Mouse (Mus musculus) hindbrain, postnatal 0 days (tissue): ENCODE measurements at regions not wholly inside any gene's neighbourhood (a gene's known extent, or its start where the extent isn't known, plus 50 kb on each side); places are given as distances from the start of the nearest gene placed in this dataset.

Source experiments
- ATAC-seq: fragments of 200-750 bp; cut with Nextera tagmentation; 2 replicates; pipeline ENCODE4 v1.8.0; 2017; ENCODE audit warnings: mild to moderate bottlenecking, moderate TSS enrichment, moderate library complexity
- DNase-seq: peaks from one replicate; pipeline ENCODE4 v3.0.0-alpha.2; 2015; ENCODE audit warnings: low spot score
- H3K27ac ChIP-seq: fragments of 300-500 bp; sonication (generic); 2 replicates; pipeline ENCODE4 v1.5.1; 2014; ENCODE audit warnings: mild to moderate bottlenecking
- H3K27me3 ChIP-seq: fragments of 300-500 bp; sonication (generic); 2 replicates; pipeline ENCODE4 v1.6.1; 2014; ENCODE audit warnings: low read length, mixed read lengths; ENCODE audit not compliant: insufficient read depth
- H3K36me3 ChIP-seq: fragments of 300-500 bp; sonication (generic); 2 replicates; pipeline ENCODE4 v1.6.1; 2014; ENCODE audit warnings: low read length, mixed read lengths; ENCODE audit not compliant: insufficient read depth
- H3K4me1 ChIP-seq: fragments of 300-500 bp; sonication (generic); 2 replicates; pipeline ENCODE4 v1.6.1; 2014; ENCODE audit warnings: antibody characterized with exemption, low read length, mixed read lengths; ENCODE audit not compliant: insufficient read depth
- H3K4me2 ChIP-seq: fragments of 300-500 bp; sonication (generic); 2 replicates; pipeline ENCODE4 v1.6.1; 2014; ENCODE audit warnings: low read depth, mild to moderate bottlenecking, low read length, moderate library complexity, mixed read lengths
- H3K4me3 ChIP-seq: fragments of 300-500 bp; sonication (generic); 2 replicates; pipeline ENCODE4 v1.5.1; 2014; ENCODE audit warnings: low read length
- H3K9ac ChIP-seq: fragments of 300-500 bp; sonication (generic); replicated peaks from 2 replicates; pipeline ENCODE4 v1.6.1; 2014; ENCODE audit warnings: mild to moderate bottlenecking, low read length, moderate library complexity, mixed read lengths
- H3K9me3 ChIP-seq: fragments of 300-500 bp; sonication (generic); 2 replicates; pipeline ENCODE4 v1.6.1; 2016; ENCODE audit warnings: low read length, mixed read lengths
- CTCF ChIP-seq: IDR thresholded peaks from 2 replicates; pipeline ENCODE4 v1.5.1; 2016; ENCODE audit warnings: antibody characterized with exemption, control low read depth, low read depth
- WGBS: fragments of 180-500 bp; shearing (Covaris S2); extraction: QIAGEN DNeasy Blood & Tissue Kit; methylation state at CpG from one replicate; pipeline ENCODE4 v1.1.7; 2014; 5-methylcytosine and 5-hydroxymethylcytosine counted together

- 71% methylated on average over 4 of the region's 4 CpGs for WGBS
- no peak overlapping the region for H3K4me2 ChIP-seq
- H3K4me1 ChIP-seq, result no peaks in the 10 kb centered on the region
- H3K27ac ChIP-seq, result no peak overlapping the region
- H3K27me3 ChIP-seq, result no peaks in the 10 kb centered on the region
- no peaks in the 10 kb centered on the region for H3K36me3 ChIP-seq
- H3K9me3 ChIP-seq, result no peaks in the 10 kb centered on the region
- H3K4me3 ChIP-seq, result no peak overlapping the region
- DNase-seq (no peak), ATAC-seq (no peak)
- no peak overlapping the region for H3K9ac ChIP-seq
- no peak for TF ChIP-seq CTCF
Observed at GRCm38 (mm10) chr1:169046791-169047525, 484.3 kb downstream of the Nuf2 start.

- Histone ChIP-seq H3K4me2 (no peak overlapping the region), H3K27me3 (no peaks in the 10 kb centered on the region), H3K36me3 (no peaks in the 10 kb centered on the region), H3K9me3 (no peaks in the 10 kb centered on the region), H3K9ac (no peak overlapping the region), H3K4me1 (no peaks in the 10 kb centered on the region), H3K27ac (no peak overlapping the region), H3K4me3 (no peak overlapping the region)
- TF ChIP-seq CTCF, result no peak
- 96% methylated on average over 1 of the region's 1 CpGs for WGBS
- DNase-seq (no peak), ATAC-seq (no peak)
Observed at GRCm38 (mm10) chr1:169033517-169033916, 497.7 kb downstream of the Nuf2 start.

GRCm38 (mm10) chr1:169031849-169032542 lies 499.3 kb downstream of the Nuf2 start:
- no peaks in the 10 kb centered on the region for H3K36me3 ChIP-seq
- no peaks in the 10 kb centered on the region for H3K9me3 ChIP-seq
- no peaks in the 10 kb centered on the region for H3K4me1 ChIP-seq
- no peak for DNase-seq
- H3K4me3 ChIP-seq, result no peak overlapping the region
- H3K27me3 ChIP-seq, result no peaks in the 10 kb centered on the region
- H3K27ac ChIP-seq, result no peak overlapping the region
- 65% methylated on average over 8 of the region's 8 CpGs for WGBS
- no peak for TF ChIP-seq CTCF
- H3K9ac ChIP-seq, result no peak overlapping the region
- no peak overlapping the region for H3K4me2 ChIP-seq
- ATAC-seq, result no peak

GRCm38 (mm10) chr1:169027706-169028105 lies 503.6 kb downstream of the Nuf2 start:
- Histone ChIP-seq H3K9ac (no peak overlapping the region), H3K4me2 (no peak overlapping the region), H3K36me3 (no peaks in the 10 kb centered on the region), H3K4me1 (no peaks in the 10 kb centered on the region), H3K4me3 (no peak overlapping the region), H3K27ac (no peak overlapping the region), H3K9me3 (no peaks in the 10 kb centered on the region), H3K27me3 (no peaks in the 10 kb centered on the region)
- peak; percentile 52 for DNase-seq
- no peak for ATAC-seq
- no peak for TF ChIP-seq CTCF
- WGBS, result 51% methylated on average over 6 of the region's 6 CpGs

- WGBS, result 92% methylated on average over 3 of the region's 3 CpGs
- Histone ChIP-seq H3K4me3 (no peak overlapping the region), H3K27ac (no peak overlapping the region), H3K9me3 (no peaks in the 10 kb centered on the region), H3K36me3 (no peaks in the 10 kb centered on the region), H3K4me2 (no peak overlapping the region), H3K4me1 (no peaks in the 10 kb centered on the region), H3K9ac (no peak overlapping the region), H3K27me3 (no peaks in the 10 kb centered on the region)
- DNase-seq (no peak), ATAC-seq (no peak)
- no peak for TF ChIP-seq CTCF
Observed at GRCm38 (mm10) chr1:169027241-169027640, 504.0 kb downstream of the Nuf2 start.

GRCm38 (mm10) chr1:169024531-169024930 lies 506.7 kb downstream of the Nuf2 start:
- DNase-seq, result no peak
- H3K9ac ChIP-seq, result no peak overlapping the region
- no peak for ATAC-seq
- H3K9me3 ChIP-seq, result no peaks in the 10 kb centered on the region
- WGBS, result 89% methylated on average over 4 of the region's 4 CpGs
- H3K4me2 ChIP-seq, result no peak overlapping the region
- no peak overlapping the region for H3K27ac ChIP-seq
- no peaks in the 10 kb centered on the region for H3K27me3 ChIP-seq
- TF ChIP-seq CTCF, result no peak
- no peak overlapping the region for H3K4me3 ChIP-seq
- no peaks in the 10 kb centered on the region for H3K4me1 ChIP-seq
- no peaks in the 10 kb centered on the region for H3K36me3 ChIP-seq
